In the genomic region with DNA sequence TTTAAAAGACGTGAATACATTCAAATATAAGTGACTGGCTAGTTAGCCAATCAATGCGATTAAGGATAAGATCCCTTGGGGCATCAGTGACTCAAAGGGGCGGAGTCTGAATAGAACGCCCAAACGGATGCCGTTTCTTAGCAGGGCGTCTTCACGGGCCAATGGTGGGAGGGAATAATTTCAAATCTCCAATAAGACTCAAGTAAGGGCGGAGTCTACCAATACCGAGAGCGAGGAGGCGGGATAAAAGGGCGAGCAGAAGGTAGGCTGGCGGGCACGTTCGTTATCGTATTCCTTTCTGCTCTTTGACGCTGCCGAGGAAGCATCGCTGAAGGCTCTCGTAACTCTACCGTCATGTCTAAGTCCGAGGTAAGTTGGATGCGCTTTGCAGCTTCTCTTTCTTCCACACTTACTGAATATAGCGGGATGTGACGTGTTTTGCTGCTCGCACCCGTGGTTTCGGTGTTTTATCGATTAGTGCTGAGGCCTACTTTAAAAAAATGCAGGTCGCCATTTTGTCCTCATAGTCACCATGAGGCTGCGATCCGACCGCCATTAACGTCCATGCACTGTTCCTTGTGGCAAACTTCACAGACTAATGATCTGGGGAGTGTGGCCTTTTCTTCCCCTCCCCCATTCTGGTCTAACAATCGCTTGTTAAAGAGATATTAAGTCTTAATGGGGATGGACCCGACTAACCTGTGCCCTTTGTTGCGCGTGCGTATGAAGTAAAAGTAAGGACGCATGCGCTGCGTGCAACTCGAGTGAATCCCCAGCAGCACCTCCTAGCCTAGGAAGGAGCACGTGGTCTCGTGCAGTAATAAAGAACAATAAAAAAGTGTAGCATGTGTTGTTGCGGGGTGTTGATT, we compare ENCODE assay signal across 7 mouse cellular contexts. TPM values are rescaled to one million over a fixed set of nuclear protein-coding genes. Genes with fewer than 3 reads are reported as not detected.
A peak's percentile ranks its signal among the peaks of the same experiment; 100 is the strongest.
DNase-seq lines count a peak whose midpoint lies in the region; ATAC-seq lines count a peak whose summit lies in the region.

Gene Hnrnpa1, plus strand, starts transcription at position 273 of the 869 bp plus-strand sequence.

- peak within 1 kb of the TSS; percentile 54 for H3K4me3 ChIP-seq in intestine, embryonic 15.5 days (replicated peaks)
- H3K4me3 ChIP-seq in midbrain, embryonic 10.5 days = peak within 1 kb of the TSS; percentile 78

- DNase-seq in adrenal gland, adult 2 months = peak; percentile 94
- peak; percentile 97 for DNase-seq in embryo, embryonic 11.5 days (ENCODE audit: low read depth, low spot score)
- DNase-seq in gastrocnemius, postnatal 36 days = peak; percentile 81 to 88
- DNase-seq in left cerebral cortex, postnatal 25 days (ENCODE audit: low spot score in 2 of 2) = peak; percentile 92 to 99
- peak; percentile 92 for DNase-seq in midbrain, embryonic 10.5 days (ENCODE audit: low spot score)
- DNase-seq in right cerebral cortex, postnatal 4 days = peak; percentile 82

- peak within 1 kb of the TSS; percentile 66 for H3K9ac ChIP-seq in intestine, embryonic 15.5 days

- WGBS in intestine, embryonic 15.5 days = under 1% methylated on average over 47 of the region's 47 CpGs
- WGBS in midbrain, embryonic 10.5 days = under 1% methylated on average over 47 of the region's 47 CpGs

- H3K36me3 ChIP-seq in intestine, embryonic 15.5 days = peaks cover 18% of the 10 kb centered on the region
- peaks cover 62% of the 10 kb centered on the region for H3K36me3 ChIP-seq in midbrain, embryonic 10.5 days

- H3K4me1 ChIP-seq in intestine, embryonic 15.5 days (replicated peaks) = peaks cover 12% of the 10 kb centered on the region; the same call in 1 of the 2 replicates
- H3K4me1 ChIP-seq in midbrain, embryonic 10.5 days = peaks cover 46% of the 10 kb centered on the region

- H3K4me2 ChIP-seq in intestine, embryonic 15.5 days (replicated peaks) = peak within 1 kb of the TSS; percentile 79

- no peaks in the 10 kb centered on the region for H3K9me3 ChIP-seq in intestine, embryonic 15.5 days
- H3K9me3 ChIP-seq in midbrain, embryonic 10.5 days (replicated peaks) = peaks cover 4% of the 10 kb centered on the region; the same call in 1 of the 2 replicates

- ATAC-seq in intestine, embryonic 15.5 days = peak; percentile 92

- no peaks in the 10 kb centered on the region for H3K27me3 ChIP-seq in intestine, embryonic 15.5 days (replicated peaks)
- no peaks in the 10 kb centered on the region for H3K27me3 ChIP-seq in midbrain, embryonic 10.5 days (ENCODE audit: low read depth, poor library complexity, severe bottlenecking)

- intact Hi-C loops in gastrocnemius, postnatal 36 days (cut with DNase I) = no loop called here
- intact Hi-C loops in left cerebral cortex, postnatal 25 days (cut with DNase I) = loop anchor here (1.0 to 5.0 kb wide), 3 partner anchors 32 to 64 kb away; partner anchors contain the start of gene Copz1

- peak within 1 kb of the TSS; percentile 94 for H3K27ac ChIP-seq in intestine, embryonic 15.5 days
- H3K27ac ChIP-seq in midbrain, embryonic 10.5 days (replicated peaks) = peak within 1 kb of the TSS; percentile 98

RNA-seq across cellular contexts. Expression of gene Hnrnpa1, which starts in this region (rescaled TPM):
- total RNA-seq in adrenal gland, adult 2 months (2021) = 100 to 1,000 TPM; 140 to 208 TPM
- 8.1 TPM in 2 replicates for polyA plus RNA-seq in adrenal gland, adult 2 months (2012; rRNA removed)
- 100 to 1,000 TPM in 1 of 2 experiments, 10 to 100 TPM in 1; 80.3 to 101 TPM for total RNA-seq in gastrocnemius, postnatal 36 days (2021)
- 652 and 741 TPM in 2 replicates for polyA plus RNA-seq in intestine, embryonic 15.5 days (2015; fragmentation: Nextera tagmentation; extraction: Ambion mirVana)
- total RNA-seq in left cerebral cortex, postnatal 25 days (2021) = 100 to 1,000 TPM; 218 to 219 TPM
- polyA plus RNA-seq in midbrain, embryonic 10.5 days (2016; fragmentation: Nextera tagmentation; extraction: Ambion mirVana) = 1,542 and 1,692 TPM in 2 replicates

Comparison
In these comparisons a context has a peak if more than half of its experiments do, and no peak if none do; other contexts are left out.
1. Peak in every context shown above with its lines: DNase-seq, ATAC-seq, H3K4me3 ChIP-seq and H3K27ac ChIP-seq.
2. RNA of gene Hnrnpa1 (polyA plus RNA-seq): 1,542 to 1,692 TPM in midbrain, embryonic 10.5 days and 652 to 741 TPM in intestine, embryonic 15.5 days; 8.1 TPM in adrenal gland, adult 2 months; every median in the first group is over 10 times any median in the second.